Mouse (Mus musculus) thymus, postnatal 4 days (tissue): ENCODE measurements around the gene Ccdc88b.

Experiments used
- DNase-seq: peaks from one replicate; pipeline ENCODE4 v3.0.0; 2021

Ccdc88b gene

GRCm38 (mm10) chr19:6825384-6825783, 32.6 kb downstream of the Ccdc88b start:
- DNase-seq: no peak

GRCm38 (mm10) chr19:6820538-6821195, 37.3 kb downstream of the Ccdc88b start:
- no peak for DNase-seq

GRCm38 (mm10) chr19:6819143-6819827, 38.7 kb downstream of the Ccdc88b start:
- DNase-seq: no peak

- no peak for DNase-seq
These were observed 43.1 kb downstream of the Ccdc88b start for GRCm38 (mm10) chr19:6814958-6815357.

GRCm38 (mm10) chr19:6814366-6814765, 43.6 kb downstream of the Ccdc88b start:
- no peak for DNase-seq
